ENCODE assay signal across 10 mouse cellular contexts in genomic region chr7:44466006-44466887, GRCm38 (mm10). TPM values are rescaled to one million over a fixed set of nuclear protein-coding genes. Genes with fewer than 3 reads are reported as not detected.
DNase-seq lines count a peak whose midpoint lies in the region; ATAC-seq and TF ChIP-seq lines count a peak whose summit lies in the region.
"Had no signal": no experiment of that assay in that cellular context is flagged by ENCODE, and none has a peak within 500 bp of the region (broad histone marks: within the 10 kb centered on the region; RNA-seq: fewer than 3 reads in every experiment).

No protein-coding gene starts in this region.

- intact Hi-C loops in left cerebral cortex, adult 2 months (cut with DNase I): no loop called here

- peak in 1 of 2 experiments; percentile 15 for DNase-seq in left cerebral cortex, adult 2 months (ENCODE audit: extremely low spot score in 1 of 2, low spot score in 2 of 2)
- DNase-seq in left cerebral cortex, adult 18-20 months (ENCODE audit: low spot score in 2 of 2): no peak
- peak; percentile 53 for DNase-seq in forebrain, embryonic 11.5 days (ENCODE audit: low spot score)
- DNase-seq in limb, embryonic 10.5 days (ENCODE audit: low spot score): no peak
- no peak for DNase-seq in adrenal gland, postnatal 4 days (ENCODE audit: low spot score in 2 of 2)
- no peak for DNase-seq in gastrocnemius, postnatal 25 days

- WGBS in forebrain, embryonic 11.5 days: 78% methylated on average over 10 of the region's 10 CpGs
- 86% methylated on average over 10 of the region's 10 CpGs for WGBS in limb, embryonic 10.5 days
- 86% methylated on average over 10 of the region's 10 CpGs for WGBS in neural tube, embryonic 15.5 days

- no peak overlapping the region for H3K4me2 ChIP-seq in forebrain, embryonic 11.5 days (ENCODE audit: low read depth, low read length, severe bottlenecking)
- H3K4me2 ChIP-seq in neural tube, embryonic 15.5 days: no peak overlapping the region

- H3K27ac ChIP-seq in left cerebral cortex, adult 2 months: peak overlapping the region; percentile 69
- H3K27ac ChIP-seq in forebrain, embryonic 11.5 days (ENCODE audit: low read depth, low read length): no peak overlapping the region
- H3K27ac ChIP-seq in limb, embryonic 10.5 days: peak overlapping the region; percentile 86; the same call in 1 of the 2 replicates
- peak overlapping the region; percentile 91 for H3K27ac ChIP-seq in neural tube, embryonic 15.5 days (replicated peaks)
- H3K27ac ChIP-seq: limb, embryonic 12.5 days had no signal

- peaks cover 6% of the 10 kb centered on the region for H3K36me3 ChIP-seq in forebrain, embryonic 11.5 days (ENCODE audit: control insufficient read depth, insufficient read depth, low read length)
- H3K36me3 ChIP-seq in limb, embryonic 10.5 days: peaks cover 7% of the 10 kb centered on the region
- peaks cover 28% of the 10 kb centered on the region for H3K36me3 ChIP-seq in neural tube, embryonic 15.5 days
- H3K36me3 ChIP-seq: limb, embryonic 12.5 days had no signal

- no peak overlapping the region for H3K9ac ChIP-seq in forebrain, embryonic 11.5 days (ENCODE audit: low read length)
- no peak overlapping the region; the same call in 1 of the 2 replicates for H3K9ac ChIP-seq in neural tube, embryonic 15.5 days (replicated peaks)
- H3K9ac ChIP-seq: limb, embryonic 12.5 days had no signal

- ATAC-seq in forebrain, embryonic 11.5 days (replicated peaks; ENCODE audit: low FRiP score): no peak
- no peak for ATAC-seq in neural tube, embryonic 15.5 days (ENCODE audit: low FRiP score)
- ATAC-seq: Patski had no signal

- H3K4me1 ChIP-seq in forebrain, embryonic 11.5 days (replicated peaks; ENCODE audit: control insufficient read depth, insufficient read depth, low read length): peaks cover 21% of the 10 kb centered on the region
- H3K4me1 ChIP-seq in limb, embryonic 10.5 days: peaks cover 58% of the 10 kb centered on the region
- peaks cover 61% of the 10 kb centered on the region for H3K4me1 ChIP-seq in neural tube, embryonic 15.5 days

- H3K4me3 ChIP-seq in left cerebral cortex, adult 2 months: no peak overlapping the region
- no peak overlapping the region for H3K4me3 ChIP-seq in forebrain, embryonic 11.5 days (ENCODE audit: low read depth, low read length)
- H3K4me3 ChIP-seq in limb, embryonic 10.5 days: no peak overlapping the region
- H3K4me3 ChIP-seq in neural tube, embryonic 15.5 days (replicated peaks): no peak overlapping the region

- H3K9me3 ChIP-seq in forebrain, embryonic 11.5 days (ENCODE audit: control insufficient read depth, low read length): no peaks in the 10 kb centered on the region
- H3K9me3 ChIP-seq in limb, embryonic 10.5 days (replicated peaks): no peaks in the 10 kb centered on the region
- H3K9me3 ChIP-seq in neural tube, embryonic 15.5 days (replicated peaks): no peaks in the 10 kb centered on the region
- H3K9me3 ChIP-seq: limb, embryonic 12.5 days had no signal

- no peak for TF ChIP-seq CTCF in left cerebral cortex, adult 2 months (IDR thresholded peaks at IDR 0.05)

- peaks cover 8% of the 10 kb centered on the region for H3K27me3 ChIP-seq in forebrain, embryonic 11.5 days (ENCODE audit: control insufficient read depth, insufficient read depth, low read length)
- H3K27me3 ChIP-seq in limb, embryonic 10.5 days (ENCODE audit: low read depth, poor library complexity, severe bottlenecking): peaks cover 55% of the 10 kb centered on the region
- no peaks in the 10 kb centered on the region; the same call in 1 of the 2 replicates for H3K27me3 ChIP-seq in neural tube, embryonic 15.5 days (replicated peaks)

RNA-seq across cellular contexts. Expression of gene Aspdh, which starts 1.1 kb away (rescaled TPM):
- total RNA-seq in left cerebral cortex, adult 2 months (2021): 10 to 100 TPM in 1 of 2 experiments, 1 to 10 TPM in 1; 9.8 to 10.0 TPM
- total RNA-seq in left cerebral cortex, adult 18-20 months (2021): 1 to 10 TPM; 5.0 to 5.6 TPM
- 2.6 and 2.9 TPM in 2 replicates for polyA plus RNA-seq in forebrain, embryonic 11.5 days (2014; fragmentation: Nextera tagmentation; extraction: Ambion mirVana)
- not detected in 2 replicates for polyA plus RNA-seq in limb, embryonic 10.5 days (2016; fragmentation: Nextera tagmentation; extraction: Ambion mirVana)
- 2.2 and 4.2 TPM in 2 replicates for polyA plus RNA-seq in neural tube, embryonic 15.5 days (2015; fragmentation: Nextera tagmentation; extraction: Ambion mirVana)
- total RNA-seq in adrenal gland, postnatal 4 days (2021): 1 to 10 TPM; 3.2 to 6.2 TPM
- total RNA-seq in gastrocnemius, postnatal 25 days (2021): not detected
- total RNA-seq: neutrophil, adult 5-6 weeks had no signal
- polyA plus RNA-seq: Patski had no signal

RNA-seq across cellular contexts. Expression of gene Josd2, which starts 1.5 kb away (rescaled TPM):
- total RNA-seq in left cerebral cortex, adult 2 months (2021): 10 to 100 TPM; 72.3 to 86.6 TPM
- total RNA-seq in left cerebral cortex, adult 18-20 months (2021): 10 to 100 TPM; 76.7 to 77.9 TPM
- polyA plus RNA-seq in forebrain, embryonic 11.5 days (2014; fragmentation: Nextera tagmentation; extraction: Ambion mirVana): 60.9 and 68.9 TPM in 2 replicates
- 72.6 and 73.3 TPM in 2 replicates for polyA plus RNA-seq in limb, embryonic 10.5 days (2016; fragmentation: Nextera tagmentation; extraction: Ambion mirVana)
- polyA plus RNA-seq in neural tube, embryonic 15.5 days (2015; fragmentation: Nextera tagmentation; extraction: Ambion mirVana): 45.2 and 51.0 TPM in 2 replicates
- total RNA-seq in adrenal gland, postnatal 4 days (2021): 10 to 100 TPM; 40.3 to 48.1 TPM
- 10 to 100 TPM; 62.8 to 69.1 TPM for total RNA-seq in gastrocnemius, postnatal 25 days (2021)

RNA-seq across cellular contexts. Expression of gene Emc10, which starts 30.1 kb away (rescaled TPM):
- total RNA-seq in left cerebral cortex, adult 2 months (2021): 100 to 1,000 TPM; 192 to 201 TPM
- 100 to 1,000 TPM; 206 to 210 TPM for total RNA-seq in left cerebral cortex, adult 18-20 months (2021)
- 115 and 124 TPM in 2 replicates for polyA plus RNA-seq in forebrain, embryonic 11.5 days (2014; fragmentation: Nextera tagmentation; extraction: Ambion mirVana)
- 78.6 and 91.4 TPM in 2 replicates for polyA plus RNA-seq in limb, embryonic 10.5 days (2016; fragmentation: Nextera tagmentation; extraction: Ambion mirVana)
- polyA plus RNA-seq in neural tube, embryonic 15.5 days (2015; fragmentation: Nextera tagmentation; extraction: Ambion mirVana): 144 and 157 TPM in 2 replicates
- total RNA-seq in adrenal gland, postnatal 4 days (2021): 10 to 100 TPM; 84.1 to 90.2 TPM
- 10 to 100 TPM; 41.4 to 53.2 TPM for total RNA-seq in gastrocnemius, postnatal 25 days (2021)

RNA-seq across cellular contexts. Expression of gene Fam71e1, which starts 30.1 kb away (rescaled TPM):
- total RNA-seq in left cerebral cortex, adult 2 months (2021): 10 to 100 TPM; 15.5 to 21.0 TPM
- 10 to 100 TPM; 15.1 to 15.5 TPM for total RNA-seq in left cerebral cortex, adult 18-20 months (2021)
- 22.3 and 25.3 TPM in 2 replicates for polyA plus RNA-seq in forebrain, embryonic 11.5 days (2014; fragmentation: Nextera tagmentation; extraction: Ambion mirVana)
- polyA plus RNA-seq in limb, embryonic 10.5 days (2016; fragmentation: Nextera tagmentation; extraction: Ambion mirVana): 10.6 and 16.5 TPM in 2 replicates
- polyA plus RNA-seq in neural tube, embryonic 15.5 days (2015; fragmentation: Nextera tagmentation; extraction: Ambion mirVana): 22.6 and 23.2 TPM in 2 replicates
- 10 to 100 TPM; 21.6 to 22.7 TPM for total RNA-seq in adrenal gland, postnatal 4 days (2021)
- 1 to 10 TPM; 2.5 to 2.9 TPM for total RNA-seq in gastrocnemius, postnatal 25 days (2021)

RNA-seq across cellular contexts. Expression of gene Lrrc4b, which starts 37.4 kb away (rescaled TPM):
- 100 to 1,000 TPM; 278 to 294 TPM for total RNA-seq in left cerebral cortex, adult 2 months (2021)
- 100 to 1,000 TPM; 284 to 289 TPM for total RNA-seq in left cerebral cortex, adult 18-20 months (2021)
- polyA plus RNA-seq in forebrain, embryonic 11.5 days (2014; fragmentation: Nextera tagmentation; extraction: Ambion mirVana): 8.2 and 9.8 TPM in 2 replicates
- 0.06 and 0.21 TPM in 2 replicates for polyA plus RNA-seq in limb, embryonic 10.5 days (2016; fragmentation: Nextera tagmentation; extraction: Ambion mirVana)
- 11.0 and 14.9 TPM in 2 replicates for polyA plus RNA-seq in neural tube, embryonic 15.5 days (2015; fragmentation: Nextera tagmentation; extraction: Ambion mirVana)
- 10 to 100 TPM; 18.7 to 18.8 TPM for total RNA-seq in adrenal gland, postnatal 4 days (2021)
- under 1 TPM; 0.24 to 0.43 TPM for total RNA-seq in gastrocnemius, postnatal 25 days (2021)
- total RNA-seq: neutrophil, adult 5-6 weeks had no signal

Comparison
In these comparisons a context has a peak if more than half of its experiments do, and no peak if none do; other contexts are left out.
1. RNA of gene Aspdh, which starts 1.1 kb away (total RNA-seq): 9.8 to 10.0 TPM in left cerebral cortex, adult 2 months, 3.2 to 6.2 TPM in adrenal gland, postnatal 4 days and 5.0 to 5.6 TPM in left cerebral cortex, adult 18-20 months; not detected in gastrocnemius, postnatal 25 days; every median in the first group is over 4 times any median in the second.